Mouse (Mus musculus) frontal cortex, postnatal 36 days (tissue): ENCODE results near the gene Smim4.

ENCODE experiments used
- DNase-seq, 2 experiments: peaks; one replicate each; pipeline ENCODE4 v3.0.0; 2022; ENCODE audit warnings: low spot score in 2 of 2

The Smim4 gene

GRCm38 (mm10) chr14:31138897-31139429, 10.2 kb upstream of the Smim4 start:
- DNase-seq, result no peak

GRCm38 (mm10) chr14:31138219-31138896, 9.6 kb upstream of the Smim4 start:
- no peak for DNase-seq

- DNase-seq, result no peak
These were observed 9.0 kb upstream of the Smim4 start for GRCm38 (mm10) chr14:31137791-31138190.

DNA sequence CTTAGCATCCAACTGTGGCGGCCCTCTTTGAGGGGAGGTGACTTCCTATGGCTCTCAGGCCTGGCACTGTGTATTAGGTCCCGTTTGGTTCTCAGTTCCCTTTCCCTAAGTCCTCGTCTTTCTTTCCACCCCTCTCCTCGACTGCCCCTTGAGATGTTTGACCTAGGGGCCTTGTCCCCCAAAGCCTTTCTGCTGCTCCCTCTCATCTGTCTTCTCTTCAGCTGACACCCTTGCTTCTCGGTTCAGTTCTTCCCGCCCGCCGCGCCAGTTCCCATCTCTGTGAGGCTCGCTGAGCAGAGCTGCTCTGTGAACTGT, 8.5 kb upstream of the Smim4 start:
- no peak for DNase-seq

DNA sequence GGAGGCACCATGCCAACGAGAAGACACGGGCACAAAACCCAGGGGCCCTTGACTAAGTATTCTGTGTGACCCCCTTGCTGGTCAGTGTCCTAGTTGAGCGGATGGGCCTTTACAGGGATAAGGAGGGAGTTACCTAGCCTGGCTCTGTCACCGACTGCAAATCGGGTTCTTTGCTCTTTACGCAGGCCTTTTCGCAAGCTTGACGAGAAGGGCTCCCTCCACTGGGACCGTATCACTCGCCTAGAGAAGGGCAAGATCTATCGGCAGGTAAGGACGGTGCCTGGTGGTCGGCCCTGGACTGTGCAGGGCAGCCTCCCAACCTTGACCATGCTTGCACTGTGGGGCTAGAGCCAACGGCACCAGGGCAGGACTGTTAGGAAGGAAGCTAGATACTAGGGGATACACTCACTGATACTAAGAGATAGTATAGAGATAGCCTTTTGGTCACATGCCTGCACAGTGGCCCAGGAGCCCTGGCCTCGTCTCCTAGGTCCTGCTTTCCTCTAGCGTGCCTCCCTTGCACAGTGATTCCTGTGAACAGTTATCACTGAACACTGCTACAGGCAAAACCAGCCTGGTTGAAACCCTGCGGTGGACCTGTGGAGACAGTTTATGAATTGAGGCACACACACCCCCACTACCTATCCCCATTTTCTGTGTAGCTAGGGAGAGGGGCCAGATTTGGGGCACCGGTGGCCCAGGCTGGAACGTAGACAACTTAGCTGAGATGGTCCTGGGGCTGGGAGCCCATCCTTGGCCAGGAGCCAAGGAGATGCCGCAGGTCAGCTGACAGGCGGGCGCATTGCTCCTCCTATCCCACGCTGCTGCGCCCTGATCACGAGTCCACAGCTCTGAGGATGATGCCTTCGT, 7.9 kb upstream of the Smim4 start:
- DNase-seq, result no peak

DNA sequence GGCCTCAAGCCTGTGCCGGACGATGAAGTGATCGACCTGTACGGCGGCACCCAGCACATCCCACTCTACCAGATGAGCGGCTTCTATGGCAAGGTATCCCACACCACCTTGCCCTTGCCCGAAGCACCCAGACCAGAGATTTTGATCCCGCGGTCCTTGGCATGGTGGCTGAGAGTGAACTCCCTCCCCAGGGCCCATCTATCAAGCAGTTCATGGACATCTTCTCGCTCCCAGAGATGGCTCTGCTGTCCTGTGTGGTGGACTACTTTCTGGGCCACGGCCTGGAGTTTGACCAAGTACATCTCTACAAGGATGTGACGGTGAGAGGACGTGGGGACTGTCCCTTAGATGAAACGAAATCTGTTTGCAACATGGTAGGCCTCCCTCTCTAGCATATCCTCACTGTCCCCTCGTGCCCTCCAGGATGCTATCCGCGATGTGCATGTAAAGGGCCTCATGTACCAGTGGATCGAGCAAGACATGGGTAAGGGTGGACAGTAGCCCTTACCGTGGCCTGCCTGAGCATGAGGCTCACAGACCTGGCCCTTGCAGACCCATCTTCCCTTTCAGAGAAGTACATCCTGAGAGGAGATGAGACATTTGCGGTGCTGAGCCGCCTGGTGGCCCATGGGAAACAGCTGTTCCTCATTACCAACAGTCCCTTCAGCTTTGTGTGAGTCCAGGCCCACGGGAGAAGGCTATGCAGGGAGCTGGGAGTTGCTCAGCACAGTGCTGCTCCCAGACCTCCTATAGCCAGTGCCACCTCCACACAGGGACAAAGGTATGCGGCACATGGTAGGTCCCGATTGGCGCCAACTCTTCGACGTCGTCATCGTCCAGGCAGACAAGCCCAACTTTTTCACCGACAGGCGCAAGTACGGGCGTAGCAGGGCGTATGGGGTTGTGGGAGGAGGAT, 7.0 kb upstream of the Smim4 start:
- DNase-seq, result no peak

DNA sequence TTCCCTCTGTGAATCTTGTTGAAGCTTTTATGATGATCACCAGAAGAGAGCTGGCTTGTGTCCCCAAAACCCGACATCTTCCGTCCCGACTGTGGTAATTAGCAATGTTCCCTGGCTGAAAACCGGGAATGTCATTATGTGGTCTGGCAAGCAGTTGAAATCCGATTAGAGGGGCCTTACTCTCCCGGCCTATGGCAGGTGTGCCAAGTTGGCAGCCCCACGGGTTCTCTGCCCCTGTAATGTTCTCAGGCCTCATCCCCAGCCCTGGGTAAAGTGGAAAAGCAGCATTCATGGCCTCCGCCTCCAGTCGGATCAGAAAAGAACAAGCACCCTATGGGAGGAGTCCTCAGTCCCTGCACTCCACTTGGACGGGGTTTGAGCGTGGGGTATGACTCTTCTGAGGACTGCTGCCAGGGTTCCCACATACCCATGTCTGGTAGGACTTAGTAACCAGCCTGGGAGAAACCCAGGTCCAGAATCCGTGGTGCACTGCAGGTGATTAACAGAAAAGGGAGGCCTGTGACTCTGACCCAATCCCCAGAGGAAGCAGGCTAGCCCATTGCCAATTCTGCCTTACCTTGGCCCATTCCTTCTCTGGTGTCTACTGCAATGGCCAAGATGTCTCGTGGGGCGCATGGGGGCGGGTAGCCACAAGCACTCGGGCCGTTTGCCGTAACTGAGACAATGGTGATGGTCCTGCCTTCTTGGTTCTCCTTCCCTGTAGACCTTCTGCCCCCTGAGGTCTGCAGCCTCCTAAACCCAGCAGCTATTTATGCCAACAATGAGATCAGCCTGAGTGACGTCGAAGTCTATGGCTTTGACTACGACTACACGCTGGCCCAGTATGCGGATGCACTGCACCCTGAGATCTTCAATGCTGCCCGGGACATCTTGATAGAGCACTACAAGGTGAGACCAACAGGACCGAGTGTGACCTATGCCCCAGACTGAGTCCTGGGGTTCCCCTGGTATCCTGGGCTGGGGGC, 5.6 kb upstream of the Smim4 start:
- no peak for DNase-seq

- DNase-seq, result no peak
These were observed 4.4 kb upstream of the Smim4 start for GRCm38 (mm10) chr14:31133023-31133665.

DNA sequence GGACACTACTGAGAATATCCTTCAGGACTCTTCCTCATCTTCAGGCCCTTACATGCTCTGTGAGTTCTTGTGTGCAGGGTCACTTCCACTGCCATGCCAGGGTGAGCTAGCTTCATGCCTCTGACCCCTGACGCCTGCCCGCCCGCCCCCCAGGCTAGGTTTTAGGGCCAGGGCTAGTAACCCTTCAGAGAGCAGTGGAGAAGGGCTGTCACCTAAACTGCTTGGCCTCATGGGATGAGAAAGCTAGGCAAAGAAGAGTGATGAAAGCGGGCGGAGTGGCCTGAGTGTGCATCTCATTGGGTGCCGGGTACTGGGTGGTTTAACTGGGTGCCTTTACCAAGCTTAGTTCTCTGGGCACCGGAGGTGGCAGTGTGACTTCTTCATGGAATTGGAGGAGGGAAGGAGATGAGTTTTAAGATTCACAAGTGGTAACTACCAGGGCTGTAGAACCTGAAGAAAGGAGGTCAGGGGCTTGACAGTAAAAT, 3.8 kb upstream of the Smim4 start:
- no peak for DNase-seq

GRCm38 (mm10) chr14:31132031-31132430, 3.3 kb upstream of the Smim4 start:
- no peak for DNase-seq

DNA sequence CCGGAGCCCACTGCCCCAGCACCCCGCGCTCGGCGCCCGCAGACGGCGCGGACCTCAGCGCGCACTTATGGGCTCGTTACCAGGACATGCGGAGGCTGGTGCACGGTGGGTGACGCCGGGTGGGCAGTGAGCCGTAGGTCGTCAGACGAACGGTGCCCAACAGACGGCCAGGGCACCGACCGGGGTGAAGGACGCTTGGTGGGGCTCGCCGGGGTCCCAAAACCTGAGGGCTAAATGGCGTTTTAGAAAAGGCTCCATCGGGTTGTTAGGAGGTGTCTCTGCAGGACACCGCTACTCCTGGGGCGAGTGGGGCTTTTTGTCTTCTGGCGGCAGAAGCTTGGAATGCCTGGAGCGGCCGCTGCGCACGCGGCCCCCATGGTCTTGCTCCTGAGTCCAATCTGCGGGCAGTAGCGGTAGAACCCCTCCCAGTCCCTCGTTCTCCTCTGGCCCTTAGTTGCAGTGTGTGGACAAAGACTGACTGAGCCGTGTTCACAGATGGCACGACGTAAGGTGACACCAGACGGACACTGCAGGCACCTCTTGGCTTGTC, 2.6 kb upstream of the Smim4 start:
- no peak for DNase-seq

DNA sequence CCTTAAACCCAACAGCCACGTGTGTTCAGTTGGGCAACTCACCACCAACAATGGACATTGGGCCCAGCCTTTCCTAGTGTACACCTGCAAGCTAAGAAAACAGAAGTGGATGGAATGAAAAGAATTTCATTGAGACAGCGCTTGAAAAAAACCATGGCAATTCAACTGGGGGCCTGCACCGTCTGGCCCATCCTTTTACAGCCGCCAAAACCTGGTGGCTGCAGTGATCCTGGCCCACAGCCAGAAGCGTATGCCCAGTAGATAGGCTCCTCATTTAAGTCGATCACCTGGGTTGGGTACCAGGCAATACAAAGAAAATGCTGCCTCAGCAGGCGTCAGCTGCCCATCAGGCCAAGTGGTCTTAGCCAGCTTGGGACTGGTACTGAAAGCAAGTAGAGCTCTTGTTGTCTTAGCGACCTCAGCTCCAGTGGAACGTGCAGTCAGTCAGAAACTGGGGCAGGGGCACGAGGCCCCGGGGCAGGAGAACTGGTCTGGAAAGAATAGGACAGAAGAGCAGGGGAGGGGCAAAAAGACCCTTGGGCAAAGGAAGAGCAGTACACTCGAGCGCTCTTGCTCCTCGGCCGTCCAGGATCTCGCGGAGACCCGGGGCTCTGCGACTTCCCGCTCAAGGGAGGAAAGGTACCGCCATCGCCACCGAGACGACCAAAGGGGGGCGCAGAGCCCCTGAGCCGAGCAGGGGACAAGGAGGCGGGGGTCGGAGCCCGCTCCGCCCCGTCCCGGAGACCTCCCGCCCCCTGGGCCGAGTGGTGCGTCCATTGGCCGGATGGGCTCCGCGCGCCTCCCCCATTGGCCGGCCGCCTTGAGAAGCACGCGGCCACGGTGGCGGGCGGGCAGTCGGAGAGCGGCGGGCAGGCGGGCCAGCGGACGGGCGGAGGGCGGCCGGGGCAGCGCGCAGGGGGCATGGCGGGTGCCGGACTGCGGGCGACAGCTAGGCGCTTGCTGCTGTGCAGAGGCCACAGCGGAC, 1.8 kb upstream of the Smim4 start, which contains the start of gene Nt5dc2:
TSS of gene Nt5dc2 (plus strand) at position 818 of the 985 bp plus-strand sequence.
- peak; percentile 45 to 63 for DNase-seq

GRCm38 (mm10) chr14:31129326-31130235, 825 bp upstream of the Smim4 start:
- DNase-seq, result no peak

GRCm38 (mm10) chr14:31128101-31128825, 493 bp downstream of the Smim4 start:
- DNase-seq, result peak in 1 of 2 experiments; percentile 51

DNA sequence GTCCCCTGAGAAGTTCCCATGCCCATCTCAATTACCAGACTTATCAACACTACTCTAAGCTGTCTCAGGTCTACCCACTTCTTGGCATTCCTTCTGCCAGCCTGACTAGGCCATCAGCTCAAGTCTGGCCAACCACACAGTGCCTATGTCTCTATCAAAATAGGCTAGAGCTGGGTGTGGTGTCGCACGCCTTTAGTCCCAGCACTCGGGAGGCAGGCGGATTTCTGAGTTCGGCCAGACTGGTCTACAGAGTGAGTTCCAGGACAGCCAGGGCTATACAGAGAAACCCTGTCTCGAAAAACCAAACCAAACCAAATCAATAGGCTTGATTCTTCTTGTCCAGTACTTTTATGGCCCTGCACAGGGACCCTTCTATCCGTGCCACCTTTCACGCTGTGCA, 1.9 kb downstream of the Smim4 start:
- DNase-seq, result no peak
